Mouse (Mus musculus): ENCODE measurements around the gene Rpl13. TPM values are rescaled to one million over a fixed set of nuclear protein-coding genes. Genes with fewer than 3 reads are reported as not detected.
A peak's percentile ranks its signal among the peaks of the same experiment; 100 is the strongest.

Gene Rpl13
- polyA plus RNA-seq, 1 experiment from 2014 or later = 1,014 TPM

GRCm38 (mm10) chr8:123146390-123146789 is 44.2 kb downstream of the Rpl13 start:
- Histone ChIP-seq H3K27me3 (replicated peaks; ENCODE audit: control insufficient read depth, insufficient read depth, low read length) (no peaks in the 10 kb centered on the region), H3K9me3 (ENCODE audit: control insufficient read depth) (no peaks in the 10 kb centered on the region), H3K36me3 (ENCODE audit: control insufficient read depth, insufficient read depth) (no peaks in the 10 kb centered on the region), H3K4me3 (ENCODE audit: low read depth, low read length) (no peak overlapping the region), H3K4me1 (replicated peaks; ENCODE audit: control insufficient read depth, insufficient read depth, low read length) (no peaks in the 10 kb centered on the region), H3K27ac (ENCODE audit: low read depth, low read length) (no peak overlapping the region; the same call in 1 of the 2 replicates), H3K4me2 (replicated peaks; ENCODE audit: low read depth) (no peak overlapping the region), H3K9ac (ENCODE audit: low read depth, low read length) (no peak overlapping the region)
- WGBS = 49% methylated on average over 7 of the region's 7 CpGs
- ATAC-seq = no peak
- peak; percentile 7; the same call in 1 of the 2 replicates for TF ChIP-seq CTCF (IDR thresholded peaks at IDR 0.05; ENCODE audit: low read depth)

DNA sequence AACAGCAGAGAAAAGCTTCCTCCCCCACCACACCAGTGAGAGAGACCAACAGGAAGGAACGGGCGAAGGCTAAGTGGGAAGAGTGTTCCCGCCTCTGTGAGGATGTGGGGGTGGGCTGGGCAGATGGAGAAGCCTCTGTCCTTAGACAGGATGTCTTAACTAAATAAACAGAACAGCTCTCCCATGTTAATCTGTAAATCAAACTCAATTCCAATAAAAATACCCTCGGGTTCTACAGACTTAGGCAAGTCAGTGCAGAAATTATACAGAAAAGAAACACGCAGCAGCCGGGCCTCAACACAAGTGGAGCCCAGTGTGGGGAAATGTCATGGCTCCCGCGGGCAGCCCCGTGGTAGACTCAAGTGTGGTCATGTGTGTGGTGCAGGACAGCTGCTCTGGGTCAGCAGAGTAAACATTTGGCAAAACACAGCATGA is 48.6 kb downstream of the Rpl13 start:
- WGBS = 49% methylated on average over 9 of the region's 9 CpGs
- H3K27me3 ChIP-seq (replicated peaks; ENCODE audit: control insufficient read depth, insufficient read depth, low read length) = no peaks in the 10 kb centered on the region

More for the DNA sequence above, 48.6 kb downstream of the Rpl13 start:
- H3K4me3 ChIP-seq (ENCODE audit: low read depth, low read length) = no peak overlapping the region
- ATAC-seq = no peak
- no peaks in the 10 kb centered on the region for H3K9me3 ChIP-seq (ENCODE audit: control insufficient read depth)
- no peak overlapping the region for H3K9ac ChIP-seq (ENCODE audit: low read depth, low read length)
- H3K4me2 ChIP-seq (replicated peaks; ENCODE audit: low read depth) = no peak overlapping the region
- H3K27ac ChIP-seq (ENCODE audit: low read depth, low read length) = no peak overlapping the region
- H3K4me1 ChIP-seq (replicated peaks; ENCODE audit: control insufficient read depth, insufficient read depth, low read length) = no peaks in the 10 kb centered on the region
- H3K36me3 ChIP-seq (ENCODE audit: control insufficient read depth, insufficient read depth) = no peaks in the 10 kb centered on the region
- TF ChIP-seq CTCF (IDR thresholded peaks at IDR 0.05; ENCODE audit: low read depth) = no peak

Small RNAs within 50 kb of the gene (microRNA-seq; reads per million reads assigned to microRNA genes)
- gene Mir7079 = not detected
- not detected for gene Mir7080

Other genes starting within 250 kb of the Rpl13 start
- 41.2 and 47.9 TPM in 2 replicates for gene Ankrd11, start 60.1 kb upstream of the Rpl13 start, polyA plus RNA-seq (2015; fragmentation: Nextera tagmentation; extraction: Ambion mirVana)
- 44.7 and 46.1 TPM in 2 replicates for gene Spg7, start 39.4 kb upstream of the Rpl13 start, polyA plus RNA-seq (2015; fragmentation: Nextera tagmentation; extraction: Ambion mirVana)
- 0.46 and 0.67 TPM in 2 replicates for gene Cpne7, start 15.0 kb downstream of the Rpl13 start, polyA plus RNA-seq (2015; fragmentation: Nextera tagmentation; extraction: Ambion mirVana)
- 3.4 and 3.5 TPM in 2 replicates for gene Sult5a1, start 56.0 kb downstream of the Rpl13 start, polyA plus RNA-seq (2015; fragmentation: Nextera tagmentation; extraction: Ambion mirVana)
- 30.8 and 32.7 TPM in 2 replicates for gene Dpep1, start 83.9 kb downstream of the Rpl13 start, polyA plus RNA-seq (2015; fragmentation: Nextera tagmentation; extraction: Ambion mirVana)
- 203 TPM in 2 replicates for gene Chmp1a, start 110.4 kb downstream of the Rpl13 start, polyA plus RNA-seq (2015; fragmentation: Nextera tagmentation; extraction: Ambion mirVana)
- gene Spata33, start 110.5 kb downstream of the Rpl13 start, polyA plus RNA-seq (2015; fragmentation: Nextera tagmentation; extraction: Ambion mirVana) = 0.55 and 1.2 TPM in 2 replicates
- gene Cdk10, start 122.5 kb downstream of the Rpl13 start, polyA plus RNA-seq (2015; fragmentation: Nextera tagmentation; extraction: Ambion mirVana) = 11.8 and 14.0 TPM in 2 replicates
- 5.0 TPM in 2 replicates for gene Spata2l, start 133.9 kb downstream of the Rpl13 start, polyA plus RNA-seq (2015; fragmentation: Nextera tagmentation; extraction: Ambion mirVana)
- gene Zfp276, start 151.8 kb downstream of the Rpl13 start, polyA plus RNA-seq (2015; fragmentation: Nextera tagmentation; extraction: Ambion mirVana) = 7.2 and 7.4 TPM in 2 replicates
- 7.1 and 8.3 TPM in 2 replicates for gene Vps9d1, start 152.0 kb downstream of the Rpl13 start, polyA plus RNA-seq (2015; fragmentation: Nextera tagmentation; extraction: Ambion mirVana)
- 5.3 and 7.8 TPM in 2 replicates for gene Fanca, start 216.2 kb downstream of the Rpl13 start, polyA plus RNA-seq (2015; fragmentation: Nextera tagmentation; extraction: Ambion mirVana)
- 1.8 and 2.5 TPM in 2 replicates for gene Spire2, start 230.4 kb downstream of the Rpl13 start, polyA plus RNA-seq (2015; fragmentation: Nextera tagmentation; extraction: Ambion mirVana)

All from intestine, postnatal 0 days (tissue).